Mouse (Mus musculus) right cerebral cortex, postnatal 14 days (tissue): ENCODE measurements at regions not wholly inside any gene's neighbourhood (a gene's known extent, or its start where the extent isn't known, plus 50 kb on each side); places are given as distances from the start of the nearest gene placed in this dataset.

ENCODE experiments used
- DNase-seq: peaks from one replicate; pipeline ENCODE4 v3.0.0; 2022

GRCm38 (mm10) chr11:8224366-8224765 lies 440.0 kb downstream of the Tns3 start:
- no peak for DNase-seq

- DNase-seq: no peak
These were observed 443.7 kb downstream of the Tns3 start for GRCm38 (mm10) chr11:8220618-8221017.

- DNase-seq: no peak
These were observed 444.4 kb downstream of the Tns3 start for GRCm38 (mm10) chr11:8219911-8220310.

DNA sequence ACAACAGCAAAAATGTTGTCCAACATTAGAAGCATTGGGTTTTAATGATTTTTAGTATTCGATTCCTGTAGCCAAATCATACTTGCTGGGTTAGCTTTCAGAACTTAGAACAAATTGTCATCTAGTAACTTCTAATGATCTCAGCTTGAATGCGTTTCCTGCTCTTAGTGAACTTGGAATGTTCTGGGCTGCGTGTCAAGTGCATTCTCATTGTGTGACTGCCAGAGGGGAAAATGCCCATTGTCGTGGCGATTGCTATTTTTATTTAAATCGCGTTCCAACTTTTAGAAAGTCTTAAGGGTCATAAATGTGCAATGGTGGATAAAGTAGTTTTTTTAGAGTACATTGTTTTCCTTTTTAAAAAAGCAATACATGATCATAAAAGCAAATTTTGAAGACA lies 448.7 kb downstream of the Tns3 start:
- DNase-seq: no peak

- DNase-seq: no peak
These were observed 449.9 kb downstream of the Tns3 start for GRCm38 (mm10) chr11:8214305-8214903.

DNA sequence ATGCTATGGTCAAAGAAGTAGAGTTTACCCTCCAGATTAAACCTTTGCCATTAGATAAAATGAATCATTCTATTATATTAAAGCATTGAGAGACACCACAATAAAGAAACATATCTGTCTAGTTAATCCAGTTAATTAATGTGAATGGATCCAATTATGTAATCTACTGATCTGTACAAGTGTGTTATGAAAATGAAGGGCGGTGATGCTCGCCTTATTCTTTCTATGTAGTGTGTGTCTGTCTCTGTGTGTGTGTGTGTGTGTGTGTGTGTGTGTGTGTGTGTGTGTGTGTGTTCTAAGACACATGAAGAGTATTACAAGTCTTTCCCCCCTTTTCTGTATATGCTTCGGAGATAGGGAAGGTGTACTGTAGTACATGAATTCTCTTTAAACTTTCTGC lies 451.2 kb downstream of the Tns3 start:
- no peak for DNase-seq

GRCm38 (mm10) chr11:8212714-8213113 lies 451.6 kb downstream of the Tns3 start:
- DNase-seq: no peak

GRCm38 (mm10) chr11:8209041-8209440 lies 455.3 kb downstream of the Tns3 start:
- DNase-seq: no peak

GRCm38 (mm10) chr11:8199293-8199692 lies 465.0 kb downstream of the Tns3 start:
- no peak for DNase-seq
